Mouse (Mus musculus): ENCODE measurements around the gene Cdkal1. TPM values are rescaled to one million over a fixed set of nuclear protein-coding genes. Genes with fewer than 3 reads are reported as not detected.

The Cdkal1 gene
- polyA plus RNA-seq, 1 experiment from 2014 or later = 35.4 TPM

DNA sequence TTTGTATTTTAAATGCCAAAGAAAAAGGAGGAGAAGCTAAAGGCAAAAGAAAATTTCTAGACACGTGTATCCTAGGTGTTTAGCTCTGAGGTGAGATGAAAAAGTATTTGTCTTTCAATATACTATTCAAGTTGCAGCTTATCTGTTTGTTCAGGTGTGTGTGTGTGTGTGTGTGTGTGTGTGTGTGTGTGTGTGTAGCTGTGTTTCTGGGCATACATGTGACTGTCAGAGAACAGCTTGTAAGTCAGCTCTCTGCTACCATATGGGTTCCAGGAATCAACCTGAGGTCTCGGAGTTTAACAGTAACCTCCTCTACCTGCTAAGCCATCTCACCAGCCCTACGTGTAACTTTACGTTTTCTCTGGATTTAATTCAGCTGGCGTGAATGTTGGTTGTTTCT is 76.0 kb downstream of the Cdkal1 start:
- peaks cover 23% of the 10 kb centered on the region for H3K4me1 ChIP-seq (ENCODE audit: insufficient read depth)
- no peak for DNase-seq
- H3K9me3 ChIP-seq (ENCODE audit: low read depth, low read length) = no peaks in the 10 kb centered on the region
- no peak overlapping the region for H3K4me2 ChIP-seq
- no peak overlapping the region for H3K9ac ChIP-seq
- no peak for TF ChIP-seq CTCF (IDR thresholded peaks at IDR 0.05; ENCODE audit: low read depth)
- no peak overlapping the region for H3K27ac ChIP-seq (ENCODE audit: low read depth)
- WGBS = 79% methylated on average over 5 of the region's 5 CpGs
- H3K36me3 ChIP-seq (ENCODE audit: insufficient read depth) = no peaks in the 10 kb centered on the region
- ATAC-seq (ENCODE audit: insufficient read depth) = no peak
- H3K4me3 ChIP-seq (ENCODE audit: low read depth, low read length) = no peak overlapping the region
- H3K27me3 ChIP-seq (ENCODE audit: insufficient read depth, low read length) = no peaks in the 10 kb centered on the region

DNA sequence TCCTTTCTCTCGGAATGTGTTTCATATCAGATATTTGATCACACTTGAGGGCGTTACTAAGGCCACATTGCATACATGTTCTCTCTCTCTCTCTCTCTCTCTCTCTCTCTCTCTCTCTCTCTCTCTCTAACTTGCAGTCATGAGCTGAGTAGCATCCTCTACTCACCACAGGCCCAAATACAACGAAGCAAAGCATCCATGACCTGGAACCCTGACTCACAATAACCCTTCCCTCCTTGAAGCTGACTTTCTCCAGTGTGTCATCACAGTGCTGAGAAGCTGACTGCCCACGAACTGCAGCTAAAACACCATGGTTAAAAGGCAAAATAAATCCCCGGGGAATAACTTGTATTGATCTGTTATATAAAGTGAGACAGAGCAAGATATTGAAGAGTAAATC is 76.4 kb downstream of the Cdkal1 start:
- H3K9ac ChIP-seq = no peak overlapping the region
- WGBS = 65% methylated on average over 5 of the region's 5 CpGs
- no peak overlapping the region for H3K4me3 ChIP-seq (ENCODE audit: low read depth, low read length)
- H3K4me1 ChIP-seq (ENCODE audit: insufficient read depth) = peaks cover 25% of the 10 kb centered on the region
- ATAC-seq (ENCODE audit: insufficient read depth) = no peak
- no peak overlapping the region for H3K4me2 ChIP-seq
- H3K27ac ChIP-seq (ENCODE audit: low read depth) = no peak overlapping the region
- no peaks in the 10 kb centered on the region for H3K9me3 ChIP-seq (ENCODE audit: low read depth, low read length)
- no peak for TF ChIP-seq CTCF (IDR thresholded peaks at IDR 0.05; ENCODE audit: low read depth)
- no peak for DNase-seq
- H3K36me3 ChIP-seq (ENCODE audit: insufficient read depth) = no peaks in the 10 kb centered on the region
- no peaks in the 10 kb centered on the region for H3K27me3 ChIP-seq (ENCODE audit: insufficient read depth, low read length)

DNA sequence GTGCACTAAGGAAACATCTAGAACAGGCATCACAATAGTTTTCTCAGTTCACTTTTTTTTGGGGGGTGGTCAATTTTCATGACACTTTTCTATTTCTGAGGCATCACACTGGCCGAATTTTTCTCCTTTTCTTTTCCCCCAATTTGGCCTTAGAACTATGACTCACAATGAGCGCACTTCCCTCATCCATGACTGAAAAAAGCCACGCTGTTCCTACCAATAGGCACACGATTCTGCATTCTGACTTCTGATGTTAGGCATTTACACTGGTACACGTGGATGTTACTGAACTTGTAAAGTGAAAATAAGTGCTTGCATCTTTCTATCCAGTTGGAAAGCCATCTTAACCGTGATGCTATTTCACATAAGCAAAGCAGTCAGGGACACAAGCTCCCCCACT is 77.3 kb downstream of the Cdkal1 start:
- no peak for DNase-seq
- peaks cover 33% of the 10 kb centered on the region for H3K4me1 ChIP-seq (ENCODE audit: insufficient read depth)
- no peak for TF ChIP-seq CTCF (IDR thresholded peaks at IDR 0.05; ENCODE audit: low read depth)
- no peak overlapping the region for H3K4me2 ChIP-seq
- no peak overlapping the region for H3K9ac ChIP-seq
- H3K27me3 ChIP-seq (ENCODE audit: insufficient read depth, low read length) = no peaks in the 10 kb centered on the region
- H3K27ac ChIP-seq (ENCODE audit: low read depth) = no peak overlapping the region
- no peaks in the 10 kb centered on the region for H3K36me3 ChIP-seq (ENCODE audit: insufficient read depth)
- no peak overlapping the region for H3K4me3 ChIP-seq (ENCODE audit: low read depth, low read length)
- WGBS = 82% methylated on average over 6 of the region's 6 CpGs
- no peak for ATAC-seq (ENCODE audit: insufficient read depth)
- H3K9me3 ChIP-seq (ENCODE audit: low read depth, low read length) = no peaks in the 10 kb centered on the region

DNA sequence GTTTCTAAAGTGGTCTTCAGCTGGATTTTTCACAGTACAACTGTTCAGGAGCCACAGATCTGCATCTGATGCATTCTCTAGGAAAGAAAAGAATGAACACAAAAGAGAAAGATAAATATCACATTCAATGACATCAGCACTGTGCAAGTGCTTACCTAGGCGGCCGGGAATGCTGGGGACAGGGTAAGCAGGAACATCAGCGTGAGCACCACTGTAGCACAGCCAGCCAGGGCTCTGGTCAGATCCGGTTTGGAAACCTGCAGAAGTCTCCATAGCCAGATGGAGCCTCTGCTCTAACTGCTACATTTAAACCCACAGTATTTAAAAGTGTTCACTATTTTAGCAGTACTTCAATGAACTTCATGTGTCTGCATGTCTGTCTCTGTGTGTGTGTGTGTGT is 78.2 kb downstream of the Cdkal1 start:
- no peak overlapping the region for H3K9ac ChIP-seq
- peaks cover 32% of the 10 kb centered on the region for H3K4me1 ChIP-seq (ENCODE audit: insufficient read depth)
- DNase-seq (no peak), ATAC-seq (ENCODE audit: insufficient read depth) (no peak)
- no peak overlapping the region for H3K4me3 ChIP-seq (ENCODE audit: low read depth, low read length)
- H3K27ac ChIP-seq (ENCODE audit: low read depth) = no peak overlapping the region
- H3K36me3 ChIP-seq (ENCODE audit: insufficient read depth) = no peaks in the 10 kb centered on the region
- no peak overlapping the region for H3K4me2 ChIP-seq
- no peak for TF ChIP-seq CTCF (IDR thresholded peaks at IDR 0.05; ENCODE audit: low read depth)
- H3K27me3 ChIP-seq (ENCODE audit: insufficient read depth, low read length) = no peaks in the 10 kb centered on the region
- H3K9me3 ChIP-seq (ENCODE audit: low read depth, low read length) = no peaks in the 10 kb centered on the region
- WGBS = 62% methylated on average over 4 of the region's 4 CpGs

DNA sequence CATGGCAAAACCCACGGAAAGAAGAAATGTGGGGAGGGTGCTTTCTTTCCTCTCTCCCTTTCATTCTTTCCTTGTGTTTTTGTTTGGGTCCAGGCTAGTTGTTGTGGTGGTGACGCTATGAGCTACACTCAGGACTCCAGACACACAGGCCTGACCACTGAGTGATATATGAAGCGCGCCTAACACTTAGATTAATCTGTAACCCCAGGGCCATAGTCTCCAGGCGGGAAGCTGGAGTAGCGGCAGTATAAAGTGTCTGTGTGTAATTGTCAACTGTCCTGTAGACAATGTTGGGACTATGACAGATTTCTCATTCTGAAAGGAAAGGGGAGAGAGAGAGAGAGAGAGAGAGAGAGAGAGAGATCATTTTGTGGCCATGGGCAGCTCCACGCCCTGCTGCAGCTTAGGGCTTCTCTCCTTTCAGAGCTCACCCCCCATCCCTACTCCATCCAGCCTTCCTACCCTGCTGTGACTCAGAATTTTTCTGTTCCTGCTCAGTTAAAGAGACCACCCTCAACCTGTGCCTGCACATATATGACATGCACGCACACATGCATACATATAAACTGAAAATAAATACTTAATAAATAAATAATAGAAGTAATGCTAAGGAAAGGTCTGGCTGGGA is 79.8 kb downstream of the Cdkal1 start:
- no peak for TF ChIP-seq CTCF (IDR thresholded peaks at IDR 0.05; ENCODE audit: low read depth)
- H3K4me2 ChIP-seq = no peak overlapping the region
- ATAC-seq (ENCODE audit: insufficient read depth) (no peak), DNase-seq (no peak)
- H3K4me1 ChIP-seq (ENCODE audit: insufficient read depth) = peaks cover 22% of the 10 kb centered on the region
- peak overlapping the region; percentile 12; the same call in 1 of the 2 replicates for H3K27ac ChIP-seq (ENCODE audit: low read depth)
- 61% methylated on average over 8 of the region's 8 CpGs for WGBS
- H3K4me3 ChIP-seq (ENCODE audit: low read depth, low read length) = no peak overlapping the region
- no peaks in the 10 kb centered on the region for H3K36me3 ChIP-seq (ENCODE audit: insufficient read depth)
- H3K9me3 ChIP-seq (ENCODE audit: low read depth, low read length) = no peaks in the 10 kb centered on the region
- H3K9ac ChIP-seq = no peak overlapping the region
- H3K27me3 ChIP-seq (ENCODE audit: insufficient read depth, low read length) = no peaks in the 10 kb centered on the region

DNA sequence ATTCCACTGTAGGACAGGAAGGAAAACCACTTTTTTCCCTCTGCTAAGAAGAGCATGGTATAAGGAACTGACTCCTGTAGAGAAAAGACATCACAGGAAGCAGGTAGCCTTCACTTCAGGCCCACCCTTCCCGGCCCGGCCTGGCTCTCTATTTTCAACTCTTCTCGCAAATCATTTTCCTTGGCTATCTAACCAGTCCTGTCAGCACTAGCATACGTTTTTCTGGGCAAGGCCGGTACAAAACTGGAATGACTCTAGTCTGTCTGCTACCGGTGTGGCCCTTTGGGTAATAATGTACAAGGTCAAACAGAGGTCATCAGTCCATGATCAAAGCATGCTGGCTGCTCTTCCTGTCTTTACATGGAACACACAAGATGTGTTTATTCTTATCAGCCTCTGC is 81.9 kb downstream of the Cdkal1 start:
- no peak for TF ChIP-seq CTCF (IDR thresholded peaks at IDR 0.05; ENCODE audit: low read depth)
- no peaks in the 10 kb centered on the region for H3K9me3 ChIP-seq (ENCODE audit: low read depth, low read length)
- H3K27ac ChIP-seq (ENCODE audit: low read depth) = no peak overlapping the region
- no peak overlapping the region for H3K4me3 ChIP-seq (ENCODE audit: low read depth, low read length)
- H3K4me2 ChIP-seq = no peak overlapping the region
- no peak overlapping the region for H3K9ac ChIP-seq
- DNase-seq = peak; percentile 78
- no peaks in the 10 kb centered on the region for H3K36me3 ChIP-seq (ENCODE audit: insufficient read depth)
- H3K27me3 ChIP-seq (ENCODE audit: insufficient read depth, low read length) = no peaks in the 10 kb centered on the region
- 8% methylated on average over 6 of the region's 6 CpGs for WGBS
- H3K4me1 ChIP-seq (ENCODE audit: insufficient read depth) = peaks cover 33% of the 10 kb centered on the region
- ATAC-seq (ENCODE audit: insufficient read depth) = peak; percentile 33

DNA sequence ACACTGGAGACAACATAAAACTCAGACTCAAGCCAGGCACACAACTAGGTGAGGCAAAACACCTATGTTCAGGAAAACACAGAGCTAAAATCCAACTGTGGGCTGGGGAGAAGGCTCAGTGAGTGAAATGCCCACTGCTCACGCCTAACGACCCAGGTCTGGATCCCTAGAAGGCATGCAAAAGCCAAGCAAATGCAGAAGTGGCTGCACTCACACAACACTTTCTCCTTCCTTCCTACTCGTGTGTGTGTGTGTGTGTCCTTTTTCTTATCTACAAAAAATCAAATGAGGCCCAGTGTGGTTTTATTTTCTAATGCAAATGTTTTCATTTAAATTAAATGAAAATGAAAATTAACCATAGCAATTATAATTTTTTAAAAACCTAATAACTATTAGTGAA is 82.5 kb downstream of the Cdkal1 start:
- Histone ChIP-seq H3K9me3 (ENCODE audit: low read depth, low read length) (no peaks in the 10 kb centered on the region), H3K9ac (no peak overlapping the region), H3K36me3 (ENCODE audit: insufficient read depth) (no peaks in the 10 kb centered on the region), H3K27me3 (ENCODE audit: insufficient read depth, low read length) (no peaks in the 10 kb centered on the region), H3K4me2 (no peak overlapping the region), H3K4me3 (ENCODE audit: low read depth, low read length) (no peak overlapping the region), H3K4me1 (ENCODE audit: insufficient read depth) (peaks cover 33% of the 10 kb centered on the region), H3K27ac (ENCODE audit: low read depth) (no peak overlapping the region)
- no peak for TF ChIP-seq CTCF (IDR thresholded peaks at IDR 0.05; ENCODE audit: low read depth)
- no peak for DNase-seq
- no peak for ATAC-seq (ENCODE audit: insufficient read depth)
- WGBS = 51% methylated on average over 3 of the region's 3 CpGs

Data from lung, embryonic 14.5 days (tissue).